Mouse (Mus musculus): ENCODE data around the gene Atg4c.

The Atg4c gene

DNA sequence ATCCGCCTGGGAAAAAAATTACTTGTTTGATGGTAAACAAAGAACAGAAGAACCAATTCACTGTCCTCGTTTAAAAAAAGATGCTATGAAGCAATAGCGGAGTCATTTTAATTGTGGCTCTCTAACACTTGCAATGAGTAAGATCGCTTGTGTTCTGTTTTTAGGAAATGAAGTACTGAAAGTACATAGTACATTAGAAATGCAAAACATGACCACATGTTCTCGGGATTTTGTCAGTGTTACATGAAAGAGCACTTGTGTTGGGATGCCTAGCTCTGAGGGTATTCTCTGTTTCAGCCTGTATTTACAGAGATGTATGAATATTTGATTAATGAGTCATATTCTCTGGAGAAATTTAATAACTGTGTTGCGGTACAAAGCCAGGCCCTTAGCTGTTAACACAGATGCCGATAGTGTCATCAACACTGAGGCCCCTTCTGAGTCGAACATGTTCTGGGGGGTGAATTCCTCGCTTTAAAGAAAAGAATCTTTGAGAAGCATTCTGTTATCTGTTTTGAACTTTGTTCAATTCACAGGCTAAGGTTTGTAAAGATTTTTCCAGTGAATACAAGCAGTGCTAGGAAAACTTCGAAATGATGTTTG lies 73.2 kb downstream of the Atg4c start:
- DNase-seq = no peak

DNA sequence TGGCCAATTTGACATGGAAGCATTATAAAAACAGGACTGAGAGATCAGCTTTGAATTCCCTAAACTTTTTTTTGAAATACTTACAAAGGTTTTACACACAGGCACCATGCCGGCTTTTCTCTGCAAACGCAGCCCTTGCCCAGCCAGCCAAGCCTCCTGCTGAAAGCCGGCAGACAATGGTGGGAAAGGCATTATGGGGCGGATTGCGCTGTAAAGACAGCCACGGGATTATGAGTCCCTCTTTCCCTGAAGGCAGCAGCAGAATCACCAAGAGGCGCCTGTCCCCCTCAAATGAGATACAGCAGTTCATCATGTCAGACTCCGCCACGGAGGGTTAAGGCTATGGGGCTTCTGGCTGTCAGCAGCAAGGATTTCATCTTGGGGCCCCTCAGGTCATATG lies 79.1 kb downstream of the Atg4c start:
- DNase-seq = no peak

DNA sequence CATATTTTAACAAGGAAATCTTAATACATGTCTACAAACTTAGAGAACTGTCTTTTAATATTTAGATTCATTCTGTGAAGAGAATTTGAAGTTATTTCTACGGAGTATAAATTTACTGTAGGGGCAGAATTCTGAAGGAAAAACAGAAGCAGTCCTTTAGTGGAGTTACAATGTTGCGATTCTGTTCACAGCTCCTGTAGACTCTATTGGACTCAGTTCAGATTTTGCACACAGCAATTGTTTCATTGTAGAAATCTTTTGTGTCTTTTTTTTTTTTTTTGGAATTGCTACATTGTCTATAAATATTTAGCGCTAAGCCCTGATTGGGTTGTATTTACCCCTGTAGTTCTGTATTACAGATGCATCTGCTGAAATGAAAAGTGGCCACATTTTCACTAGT lies 79.7 kb downstream of the Atg4c start:
- DNase-seq = no peak

DNA sequence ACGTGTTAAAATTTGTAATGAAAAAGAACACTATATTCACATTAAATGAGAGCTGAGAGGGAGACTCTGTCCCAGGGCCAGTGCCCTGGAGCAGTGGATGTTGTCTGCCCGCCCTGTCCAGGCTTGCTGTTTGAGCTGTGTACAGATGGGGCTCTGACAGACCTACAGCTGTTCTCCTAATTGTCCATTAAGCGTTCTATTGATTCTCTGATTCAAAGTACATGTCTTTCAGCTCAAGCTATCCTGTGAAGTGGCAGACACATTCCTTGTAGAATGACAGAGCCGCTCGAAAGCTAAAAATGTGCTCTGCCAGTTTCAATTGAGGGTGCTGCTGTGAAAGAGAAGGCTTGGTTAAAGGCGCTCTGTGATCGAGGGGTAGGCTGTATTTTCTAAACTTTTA lies 80.2 kb downstream of the Atg4c start:
- no peak for DNase-seq

DNA sequence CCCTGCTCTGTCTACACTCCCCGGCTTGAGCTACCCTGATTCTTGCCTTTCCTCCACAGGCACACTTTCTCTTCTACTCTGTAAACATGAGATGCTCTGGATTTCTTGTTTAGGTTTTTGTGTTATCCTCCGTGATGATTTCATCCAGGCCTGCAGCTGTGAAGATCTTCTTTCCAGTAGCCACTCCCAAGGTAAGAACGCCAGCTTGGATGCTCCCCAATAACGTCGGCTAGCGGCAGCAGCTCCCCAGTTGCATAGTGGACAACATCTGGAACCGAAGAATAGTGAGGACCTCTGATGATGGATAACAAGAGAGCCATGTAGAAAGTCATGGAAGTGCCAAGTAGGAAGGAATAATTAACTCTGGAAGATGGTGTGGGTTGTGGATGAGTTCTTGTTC lies 85.1 kb downstream of the Atg4c start:
- no peak for DNase-seq

DNA sequence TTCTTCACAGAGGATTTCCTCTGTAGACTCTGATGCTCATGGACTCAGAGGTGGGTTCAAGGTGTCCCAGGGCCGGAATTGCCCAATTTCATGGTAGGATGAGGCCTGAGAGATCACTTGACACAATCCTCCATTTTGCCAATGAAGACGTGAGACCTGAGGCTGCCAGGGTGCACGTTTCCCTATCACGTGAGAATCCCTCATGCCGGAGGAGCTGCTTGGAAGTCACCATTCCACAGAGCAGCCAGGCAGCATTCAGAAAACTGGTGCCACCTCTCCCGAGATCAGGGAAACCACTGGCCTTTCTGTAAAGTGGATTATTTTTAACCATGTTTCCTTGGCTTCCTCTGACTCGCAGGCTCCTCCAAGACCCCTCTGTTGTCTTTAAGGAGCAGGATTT lies 88.0 kb downstream of the Atg4c start:
- DNase-seq = no peak

DNA sequence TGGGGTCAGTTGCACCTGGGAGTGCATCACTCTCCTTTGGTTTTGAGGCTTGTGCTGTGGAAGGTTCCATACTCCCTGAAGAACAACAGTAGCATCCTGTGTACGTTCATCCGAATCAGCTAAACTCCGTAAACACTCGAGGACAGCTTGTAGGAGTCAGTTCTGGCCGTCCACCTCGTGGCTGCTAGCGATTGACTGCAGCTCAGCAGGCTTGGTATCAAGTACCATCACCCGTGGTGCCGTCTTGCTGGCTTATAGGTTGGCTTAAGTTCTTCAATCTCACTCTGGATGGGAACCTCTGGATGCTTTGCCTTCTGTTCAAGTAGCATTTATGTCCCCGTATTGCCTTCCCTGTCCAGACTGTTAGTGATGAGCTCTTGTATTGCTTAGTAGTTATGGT lies 95.6 kb downstream of the Atg4c start:
- no peak for DNase-seq

DNA sequence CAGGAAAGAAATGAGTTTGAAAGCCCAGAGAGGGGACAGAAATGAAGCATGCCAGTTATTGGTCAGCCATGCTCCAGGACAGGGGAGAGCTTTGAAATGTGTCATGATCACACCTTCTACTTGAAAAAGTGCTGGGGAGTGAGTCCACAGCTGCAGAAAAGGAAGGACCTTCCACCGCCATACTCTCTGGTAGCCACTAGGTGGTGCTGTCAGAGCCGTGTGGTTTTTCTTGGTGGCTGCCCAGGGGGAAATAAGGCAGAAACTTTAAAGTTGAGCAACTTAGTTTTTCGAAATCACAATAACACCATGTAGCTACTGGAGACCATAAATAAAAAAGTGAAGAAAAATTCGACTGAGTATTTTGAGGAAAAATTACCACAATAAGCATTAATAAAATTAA lies 104.9 kb downstream of the Atg4c start:
- DNase-seq = no peak

DNA sequence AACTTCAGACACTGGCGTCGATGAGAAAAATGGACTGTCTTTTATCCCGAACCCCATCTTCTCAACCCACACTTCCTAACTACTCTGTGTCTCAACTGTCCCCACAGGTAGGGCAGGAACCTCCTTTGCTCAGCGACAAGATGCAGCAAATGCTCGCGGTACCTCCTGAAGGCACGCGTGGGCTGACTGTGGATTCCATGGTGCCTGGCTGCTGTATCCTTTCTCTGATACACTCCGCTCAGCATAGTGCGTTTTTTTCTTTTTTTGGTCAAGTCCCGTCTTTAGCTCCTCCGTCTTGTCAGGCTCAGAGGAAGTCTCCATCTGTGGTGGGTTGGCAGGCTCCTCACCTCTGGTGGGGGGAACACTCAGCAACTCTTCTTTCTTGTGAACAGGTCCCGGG lies 111.1 kb downstream of the Atg4c start:
- DNase-seq = no peak
